Mouse (Mus musculus) right cerebral cortex, postnatal 36 days (tissue): ENCODE results near the gene Pcbp4.

ENCODE experiments used
- DNase-seq, 2 experiments: peaks; one replicate each; pipeline ENCODE4 v3.0.0; 2022; ENCODE audit warnings: low spot score in 2 of 2, mixed read lengths in 1 of 2

Pcbp4 gene

DNA sequence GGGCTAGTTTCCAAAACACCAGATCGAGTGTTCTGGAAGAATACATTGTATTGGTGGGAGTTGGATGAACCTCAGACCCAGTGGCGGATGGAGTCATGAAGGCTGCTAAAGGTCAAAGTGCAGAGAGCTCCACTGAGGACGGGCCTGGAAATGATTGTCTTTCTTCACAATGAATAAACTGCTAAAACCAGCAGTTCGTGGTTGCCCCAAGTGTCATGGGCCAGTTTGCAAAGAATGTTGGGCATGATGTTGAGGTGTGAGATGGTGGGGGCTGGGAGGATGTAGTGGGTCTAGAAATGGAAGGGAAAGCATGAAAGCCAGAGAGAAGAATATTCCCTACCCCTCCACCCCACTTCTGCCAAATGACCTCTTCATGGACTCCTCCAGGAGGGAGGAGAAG lies 8.3 kb upstream of the Pcbp4 start:
- no peak for DNase-seq

DNA sequence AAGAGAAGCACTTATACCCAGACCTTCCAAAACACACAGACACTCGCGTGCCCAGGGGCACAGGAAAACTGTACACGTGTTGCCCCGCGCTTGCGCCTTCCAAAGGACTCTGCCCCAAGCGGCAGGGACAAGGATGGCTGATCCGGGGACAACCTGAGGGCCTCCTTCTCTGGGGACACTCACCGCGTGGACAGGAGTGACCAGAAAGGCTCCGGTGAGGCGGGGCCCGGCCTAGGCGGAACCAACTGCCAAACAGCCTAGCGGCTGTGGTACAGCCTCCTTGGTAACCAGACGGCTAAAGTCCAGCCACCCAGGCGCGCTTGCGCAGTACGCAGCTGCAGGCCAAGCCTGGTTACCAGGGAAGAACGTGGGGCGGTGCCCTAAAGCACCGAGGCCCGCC lies 5.7 kb upstream of the Pcbp4 start, which contains the start of the genes Abhd14b and Abhd14a:
Gene Abhd14b (plus strand): TSS at position 112 of the 400 bp plus-strand sequence.
Gene Abhd14a (minus strand): TSS at position 331 of the 400 bp plus-strand sequence.
- peak; percentile 88 to 89 for DNase-seq

DNA sequence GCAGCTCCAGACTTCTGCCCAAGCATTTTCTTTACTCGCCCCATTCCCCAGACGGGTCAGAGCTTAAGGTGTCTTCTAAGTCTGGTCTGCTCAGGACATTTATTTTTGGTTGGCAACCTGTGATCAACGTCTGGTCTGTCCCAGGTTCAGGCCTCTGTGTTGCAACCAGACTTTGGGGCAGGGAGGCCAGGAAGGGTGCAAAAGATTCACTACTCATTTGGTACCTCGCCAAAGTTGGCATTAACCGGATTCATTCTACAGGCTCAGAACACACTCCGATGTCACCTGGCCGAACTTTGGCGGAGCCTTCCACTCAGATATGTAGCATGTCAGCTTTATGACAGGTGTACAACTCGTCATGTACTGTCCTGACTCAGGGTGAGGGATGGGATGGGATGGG lies 5.1 kb upstream of the Pcbp4 start:
- DNase-seq = no peak

DNA sequence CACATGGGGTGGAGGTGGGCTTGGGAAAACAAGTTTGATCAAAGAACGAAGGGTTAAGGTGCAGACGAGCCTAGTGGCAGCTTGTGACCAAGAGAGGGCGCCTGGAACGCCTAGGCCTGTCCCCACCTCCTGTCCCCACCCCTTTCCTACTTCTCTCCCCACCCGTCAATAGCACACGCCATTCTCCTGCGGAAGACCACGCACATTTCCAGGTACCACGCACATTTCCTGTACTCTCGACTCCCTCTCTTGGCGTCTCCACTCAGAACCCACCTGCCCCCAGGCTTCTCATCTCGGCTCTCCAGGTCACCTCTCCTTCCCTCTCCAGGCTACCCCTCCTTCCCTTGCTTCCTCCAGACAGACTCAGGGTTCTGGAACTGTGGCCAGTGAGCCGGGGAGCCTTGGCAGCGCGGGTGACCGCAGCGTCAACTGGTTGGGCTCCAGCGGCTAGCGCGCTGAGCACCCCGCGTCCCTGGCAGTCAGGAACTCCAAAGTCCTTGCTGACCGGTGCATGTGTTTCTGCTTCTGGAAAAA lies 4.5 kb upstream of the Pcbp4 start:
- DNase-seq = peak; percentile 53 to 73

DNA sequence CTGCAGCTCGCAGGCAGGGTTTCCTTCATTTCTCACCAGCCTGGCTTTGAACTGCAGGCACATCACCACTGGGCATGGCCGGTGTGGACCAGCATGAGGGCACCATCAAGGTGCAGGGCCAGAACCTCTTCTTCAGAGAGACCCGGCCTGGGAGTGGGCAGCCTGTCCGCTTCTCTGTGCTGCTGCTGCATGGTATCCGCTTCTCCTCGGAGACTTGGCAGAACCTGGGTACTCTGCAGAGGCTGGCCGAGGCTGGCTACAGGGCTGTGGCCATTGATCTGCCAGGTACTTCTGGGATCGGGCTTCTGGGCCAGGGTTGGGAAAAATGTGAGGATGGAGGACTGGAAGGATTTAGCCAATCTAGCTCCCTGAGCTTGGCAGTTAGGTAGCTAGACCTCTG lies 3.1 kb upstream of the Pcbp4 start:
- no peak for DNase-seq

DNA sequence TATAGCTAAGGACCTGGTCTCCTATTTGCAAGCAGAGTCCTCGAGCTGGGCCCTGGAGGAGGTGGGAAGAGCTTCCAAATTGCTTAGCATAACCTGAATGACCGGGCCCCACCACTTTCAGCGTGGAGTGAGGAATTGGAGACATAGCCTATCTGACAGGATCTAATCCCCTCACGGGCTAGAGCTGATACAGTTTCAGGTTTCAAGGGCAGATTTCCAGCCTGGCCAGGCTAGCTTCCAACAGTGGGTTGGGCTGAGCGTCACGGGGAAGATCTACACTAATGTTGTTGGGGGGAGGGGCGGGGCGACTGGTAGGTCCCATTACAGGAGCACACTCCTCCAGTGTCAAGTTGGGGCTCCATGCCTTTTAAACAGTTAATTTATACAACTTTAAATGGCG lies 2.4 kb upstream of the Pcbp4 start:
- DNase-seq = no peak

DNA sequence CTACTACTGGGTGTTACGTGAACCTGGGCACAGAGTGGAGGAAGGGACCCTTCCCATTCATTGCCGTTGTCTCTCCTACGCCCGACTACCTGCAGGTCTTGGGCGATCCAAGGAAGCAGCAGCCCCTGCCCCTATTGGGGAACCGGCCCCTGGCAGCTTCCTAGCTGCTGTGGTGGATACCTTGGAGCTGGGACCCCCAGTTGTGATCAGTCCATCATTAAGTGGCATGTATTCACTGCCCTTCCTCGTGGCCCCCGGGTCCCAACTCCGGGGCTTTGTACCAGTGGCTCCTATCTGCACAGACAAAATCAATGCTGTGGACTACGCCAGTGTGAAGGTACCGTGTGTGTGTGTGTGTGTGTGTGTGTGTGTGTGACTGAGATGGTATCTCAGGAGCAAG lies 1.8 kb upstream of the Pcbp4 start:
- DNase-seq = no peak

DNA sequence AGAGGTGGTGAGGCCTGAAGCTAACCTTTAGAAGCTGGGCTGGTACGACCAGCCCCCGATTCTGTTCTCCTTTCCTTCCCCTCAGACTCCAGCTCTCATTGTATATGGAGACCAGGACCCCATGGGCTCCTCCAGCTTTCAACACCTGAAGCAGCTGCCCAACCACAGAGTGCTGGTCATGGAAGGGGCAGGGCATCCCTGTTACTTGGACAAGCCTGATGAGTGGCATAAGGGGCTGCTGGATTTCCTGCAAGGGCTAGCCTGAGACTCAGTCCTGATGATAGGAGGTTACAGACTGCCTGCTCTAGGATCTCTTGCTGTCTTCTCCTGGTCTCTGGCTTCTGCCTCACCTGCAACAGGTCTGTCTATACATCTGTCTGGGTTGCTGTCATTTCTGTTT lies 1.2 kb upstream of the Pcbp4 start:
- DNase-seq = no peak

DNA sequence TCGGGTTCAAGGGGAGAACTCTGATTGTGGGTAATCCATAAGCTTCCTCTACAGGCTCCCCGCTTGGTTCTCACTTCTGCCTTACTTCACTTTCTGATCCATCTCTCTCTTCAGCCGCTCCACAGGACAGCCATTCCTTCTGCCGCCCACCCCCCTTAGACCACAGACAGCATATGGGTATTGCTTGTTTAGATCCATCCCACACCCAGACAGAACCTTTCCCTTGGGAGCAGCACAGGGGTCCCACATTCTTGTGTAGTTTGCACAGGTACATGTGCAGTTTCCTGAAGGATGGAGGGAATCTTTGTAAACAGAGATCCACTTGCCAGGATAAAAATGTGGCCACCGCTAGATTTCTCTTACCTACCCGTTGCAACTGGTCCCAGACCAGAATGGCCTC lies 740 bp upstream of the Pcbp4 start:
- no peak for DNase-seq

DNA sequence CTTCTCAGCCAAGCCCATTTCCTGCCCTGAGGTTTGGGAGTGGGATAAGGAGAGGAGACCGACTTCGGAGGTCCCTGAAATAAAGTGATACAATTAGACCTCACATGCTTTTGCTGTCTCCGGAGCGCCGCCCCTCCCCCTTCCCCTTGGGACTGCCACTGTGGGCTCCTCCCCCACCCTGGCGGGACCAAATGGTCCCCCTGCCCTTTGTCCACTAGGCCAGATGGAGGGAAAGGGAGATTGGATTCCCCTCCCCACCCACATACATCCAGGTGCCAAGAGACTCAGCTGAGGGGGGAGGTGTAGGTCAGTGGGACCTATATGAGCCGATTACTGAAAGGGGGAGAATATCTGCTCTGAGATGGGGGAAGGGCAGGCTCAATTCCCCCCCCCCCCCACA lies 270 bp upstream of the Pcbp4 start:
- no peak for DNase-seq

DNA sequence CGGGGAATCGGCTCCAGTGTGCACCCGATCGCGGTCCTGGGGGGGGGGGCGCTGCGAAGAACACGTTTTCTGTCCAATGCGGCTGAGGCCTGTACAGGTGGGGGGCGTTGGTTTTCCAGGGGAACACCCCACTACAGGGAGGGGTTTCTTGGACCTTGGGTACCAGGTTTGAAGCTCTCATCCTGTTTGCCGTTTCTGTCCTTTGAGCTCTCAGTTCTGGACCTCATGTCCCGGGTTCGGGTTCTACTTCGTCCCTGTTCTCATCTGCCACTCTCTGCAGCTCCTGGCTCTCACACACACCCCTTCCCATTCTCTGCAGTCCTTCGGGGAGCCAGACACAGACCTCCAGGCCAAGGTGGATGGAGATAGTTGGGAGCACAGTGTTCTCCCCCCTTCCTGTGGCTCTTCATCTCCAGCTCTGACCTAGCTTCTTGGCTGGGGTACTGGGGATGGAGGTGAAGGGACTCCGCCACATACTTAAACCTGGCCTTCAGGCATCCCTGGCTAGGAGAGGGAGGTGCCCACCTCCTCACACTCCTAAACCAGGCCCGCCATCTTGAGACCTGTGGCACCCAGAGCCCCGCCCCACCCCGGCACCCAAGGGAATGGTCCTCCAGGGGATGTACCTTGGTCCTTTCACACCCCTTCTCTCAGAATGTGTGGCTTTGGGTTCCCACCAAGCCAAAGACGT lies 1.1 kb downstream of the Pcbp4 start:
- DNase-seq = no peak

DNA sequence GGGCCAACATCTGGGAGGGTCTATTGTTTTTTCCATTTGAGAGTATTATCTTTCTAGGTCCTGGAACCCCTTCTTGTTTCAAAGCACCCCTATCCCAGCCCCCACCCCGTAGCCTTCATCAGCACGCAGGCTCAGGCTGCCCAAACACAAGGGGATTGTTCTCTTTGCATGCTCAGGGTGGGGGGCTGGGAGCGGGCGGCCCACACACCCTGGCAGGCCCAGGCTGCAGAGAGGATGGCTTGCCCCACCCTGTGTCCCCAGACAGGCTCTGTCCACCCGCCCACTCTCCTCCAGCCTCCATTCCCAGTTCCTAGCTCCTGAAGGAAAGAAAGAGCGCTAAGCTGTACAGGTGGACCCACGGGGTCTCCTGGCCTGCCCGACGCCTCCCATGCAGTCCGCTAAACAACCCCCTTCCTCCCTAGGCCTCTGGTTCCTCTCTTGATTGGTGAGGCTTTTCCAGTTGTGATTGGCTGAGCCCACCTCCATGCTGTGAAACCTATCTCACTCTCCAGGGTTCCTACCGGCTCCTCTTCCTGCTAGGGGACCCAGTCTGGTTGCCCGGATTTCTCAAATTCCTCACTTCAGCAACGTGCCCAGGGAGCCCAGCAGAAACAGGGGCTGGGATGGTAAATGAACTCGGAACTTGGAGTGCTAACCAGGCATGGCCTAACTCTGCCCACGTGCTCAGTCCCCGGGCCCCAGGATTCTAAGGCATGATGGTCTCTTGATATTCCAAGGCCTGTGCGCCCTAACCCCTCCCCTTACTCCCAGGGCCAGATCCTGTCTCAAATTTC lies 2.0 kb downstream of the Pcbp4 start:
- DNase-seq = no peak

DNA sequence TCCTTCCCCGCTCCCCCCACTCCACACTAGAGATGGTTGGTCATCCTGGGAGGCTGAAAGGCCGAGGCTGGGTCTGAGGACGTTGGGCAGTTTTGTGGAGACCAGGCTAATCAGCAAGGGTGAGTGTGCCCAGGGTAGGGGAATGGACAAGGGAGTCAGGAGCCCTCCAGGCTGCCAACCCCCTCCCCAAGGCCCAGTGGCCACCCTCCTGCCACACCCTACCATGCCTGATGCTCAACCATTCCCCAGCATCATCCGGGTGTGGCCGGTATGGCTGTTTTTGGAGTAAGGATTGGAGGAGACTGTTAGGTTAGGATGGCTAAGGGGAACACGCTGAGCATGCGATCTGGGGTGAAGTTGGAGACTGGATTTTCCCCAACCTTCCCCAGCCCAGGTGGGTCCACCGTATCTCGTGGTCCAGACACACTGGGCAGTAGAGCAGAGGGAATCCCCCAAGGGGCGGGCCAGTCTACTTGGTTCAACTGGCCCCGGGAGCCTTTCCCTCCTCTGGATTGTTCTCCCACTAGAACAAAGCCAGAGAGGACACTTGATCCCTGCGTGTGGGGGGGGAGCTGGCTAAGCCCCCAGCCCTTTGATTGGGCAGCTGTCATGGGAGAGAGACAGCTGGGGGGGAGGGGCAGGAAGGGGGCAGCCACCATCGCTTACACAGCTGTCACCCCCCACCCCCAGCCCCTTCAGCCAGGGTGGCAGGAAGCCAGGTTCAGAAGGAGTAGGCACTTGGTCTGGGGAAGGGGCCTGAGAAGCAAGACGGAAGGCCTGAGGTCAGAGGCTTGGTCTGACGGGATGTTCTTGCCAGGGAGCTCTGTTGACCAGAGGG lies 3.5 kb downstream of the Pcbp4 start:
- DNase-seq = no peak

DNA sequence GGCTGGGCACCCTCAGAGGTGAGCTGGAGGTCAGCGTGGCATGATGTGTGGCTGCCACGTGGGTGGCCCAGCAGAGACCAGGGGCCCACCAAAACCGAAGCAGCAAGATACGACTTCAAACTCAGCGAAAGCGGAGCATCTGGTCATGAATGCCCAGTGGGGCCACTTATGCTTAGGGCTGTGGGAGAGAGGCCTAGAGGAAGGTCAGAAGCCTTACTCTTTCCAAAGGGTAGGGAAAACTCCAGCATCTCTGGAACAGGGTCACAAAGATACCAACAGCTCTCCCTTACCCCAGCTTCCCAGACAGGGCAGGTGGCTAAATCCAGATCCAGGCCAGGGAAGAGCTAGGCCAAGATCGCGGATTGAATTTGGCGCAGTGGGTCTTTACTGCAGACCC lies 4.1 kb downstream of the Pcbp4 start:
- DNase-seq = no peak

DNA sequence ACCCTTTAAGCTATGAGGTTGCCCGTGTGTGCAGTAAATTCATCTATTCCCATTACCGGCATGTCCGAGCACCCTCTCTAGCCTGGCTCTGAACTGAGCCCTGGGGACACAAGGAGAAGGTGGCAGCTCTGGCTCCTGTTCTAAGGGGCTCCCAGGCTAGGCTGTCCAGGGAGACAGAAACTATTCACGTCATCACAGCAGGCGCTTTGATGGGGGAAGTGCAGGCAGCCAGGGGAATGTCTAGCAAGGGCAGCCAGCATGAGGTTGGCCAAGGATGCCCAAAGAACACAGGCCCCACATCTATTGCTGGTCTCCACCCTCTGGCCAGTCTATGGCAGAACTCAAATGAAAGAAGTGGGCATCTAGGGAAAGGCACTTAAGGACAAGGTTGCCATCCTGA lies 4.8 kb downstream of the Pcbp4 start:
- DNase-seq = no peak

DNA sequence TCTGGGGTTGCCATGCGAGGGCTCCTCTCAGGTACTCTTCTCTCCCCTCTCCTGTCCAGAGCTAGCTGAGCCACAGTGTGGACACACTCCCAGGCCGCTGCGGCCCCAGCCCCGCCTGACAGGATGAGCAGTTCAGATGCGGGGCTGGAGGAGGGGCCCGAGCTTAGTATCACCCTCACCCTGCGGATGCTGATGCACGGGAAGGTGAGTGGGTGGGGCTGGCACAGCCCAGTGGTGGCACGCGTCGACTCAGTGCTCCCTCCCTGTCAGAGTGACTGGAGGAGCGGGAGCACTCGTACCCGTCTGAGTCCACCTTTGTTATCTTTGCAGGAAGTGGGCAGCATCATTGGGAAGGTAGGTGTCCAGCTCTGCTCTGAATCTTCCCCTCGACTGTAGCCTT lies 6.9 kb downstream of the Pcbp4 start:
- no peak for DNase-seq

DNA sequence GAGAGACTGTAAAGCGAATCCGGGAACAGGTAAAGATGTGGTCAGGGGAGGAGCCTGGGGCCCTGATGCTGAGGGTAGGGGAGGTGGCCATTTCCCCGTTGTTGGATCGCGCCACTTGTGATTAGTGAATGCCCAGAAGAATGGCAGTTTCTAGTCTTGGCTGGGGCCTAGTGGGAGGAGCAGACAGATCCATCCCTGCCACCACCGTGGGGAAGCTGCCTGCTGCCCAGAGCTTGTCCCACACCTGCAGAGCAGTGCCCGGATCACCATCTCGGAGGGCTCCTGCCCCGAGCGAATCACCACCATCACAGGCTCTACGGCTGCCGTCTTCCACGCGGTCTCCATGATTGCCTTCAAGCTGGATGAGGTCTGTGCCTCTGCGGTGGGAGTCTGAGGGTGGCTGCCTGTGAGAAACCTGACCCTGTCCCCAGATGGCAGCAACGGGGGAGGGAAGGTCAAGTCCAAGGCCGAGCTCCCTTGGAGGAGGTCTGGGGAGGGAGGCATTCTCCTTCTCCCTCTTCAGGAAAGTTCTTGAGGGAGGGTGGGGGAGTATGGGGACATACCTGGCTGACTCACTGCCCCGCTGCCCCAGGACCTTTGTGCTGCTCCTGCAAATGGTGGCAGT lies 7.4 kb downstream of the Pcbp4 start:
- DNase-seq = no peak

DNA sequence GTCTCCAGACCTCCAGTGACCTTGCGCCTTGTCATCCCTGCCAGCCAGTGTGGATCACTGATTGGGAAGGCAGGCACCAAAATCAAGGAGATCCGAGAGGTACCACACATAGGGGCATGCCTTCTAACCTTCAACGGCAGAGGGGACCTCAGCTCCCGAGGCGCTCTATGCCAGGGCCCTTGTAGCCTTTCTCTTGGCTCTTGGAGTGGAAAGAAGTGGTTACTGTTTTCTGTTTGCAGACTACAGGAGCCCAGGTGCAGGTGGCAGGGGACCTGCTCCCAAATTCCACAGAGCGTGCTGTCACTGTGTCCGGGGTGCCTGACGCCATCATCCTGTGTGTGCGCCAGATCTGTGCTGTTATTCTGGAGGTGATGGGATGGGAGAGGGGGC lies 7.9 kb downstream of the Pcbp4 start:
- DNase-seq = no peak

DNA sequence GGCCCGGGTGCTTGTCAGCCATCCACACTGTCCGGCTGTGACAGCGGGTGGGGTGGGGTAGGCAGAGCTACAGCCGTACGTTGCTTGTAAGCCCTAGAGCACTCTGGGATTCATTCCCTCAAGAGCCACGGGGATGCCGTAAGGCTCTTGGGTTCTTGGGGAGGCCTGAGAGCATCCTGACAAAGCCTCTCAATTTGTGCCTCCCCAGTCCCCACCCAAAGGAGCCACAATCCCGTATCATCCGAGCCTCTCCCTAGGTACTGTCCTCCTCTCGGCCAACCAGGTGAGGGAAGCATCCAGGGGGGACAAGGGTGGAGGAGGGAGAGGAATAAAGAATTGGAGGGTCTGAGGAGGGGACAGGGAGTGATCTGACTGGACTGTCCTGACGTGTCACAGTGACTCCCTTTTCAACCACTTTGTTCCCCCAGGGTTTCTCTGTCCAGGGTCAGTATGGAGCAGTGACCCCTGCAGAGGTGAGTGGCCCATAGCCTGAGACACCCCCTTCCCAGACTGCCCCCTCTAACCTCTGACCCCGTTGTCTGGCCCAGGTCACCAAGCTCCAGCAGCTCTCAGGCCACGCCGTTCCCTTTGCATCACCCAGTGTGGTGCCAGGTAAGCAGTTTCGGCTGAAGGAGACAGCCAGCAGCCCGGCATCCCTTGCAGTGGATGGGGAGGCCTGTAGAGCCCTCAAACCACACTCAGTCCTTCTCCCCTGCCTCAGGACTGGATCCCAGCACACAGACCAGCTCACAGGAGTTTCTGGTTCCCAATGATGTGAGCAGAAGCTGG lies 8.7 kb downstream of the Pcbp4 start:
- DNase-seq = no peak

DNA sequence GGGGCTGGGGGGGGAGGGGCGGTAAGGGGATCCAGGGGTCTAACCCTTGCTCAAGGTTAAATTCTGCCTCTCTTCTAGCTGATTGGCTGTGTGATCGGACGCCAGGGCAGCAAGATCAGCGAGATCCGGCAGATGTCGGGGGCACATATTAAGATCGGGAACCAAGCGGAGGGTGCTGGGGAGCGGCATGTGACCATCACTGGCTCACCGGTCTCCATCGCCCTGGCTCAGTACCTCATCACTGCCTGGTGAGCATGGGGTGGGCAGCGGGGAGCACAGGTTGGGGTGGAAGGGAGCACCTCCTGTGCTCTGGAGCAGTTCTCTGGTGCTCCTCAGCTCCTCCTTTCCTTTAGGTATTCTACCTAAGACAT lies 9.3 kb downstream of the Pcbp4 start:
- DNase-seq = no peak
